Mouse (Mus musculus) stomach, postnatal 0 days (tissue): Measurements from ENCODE around the gene Gypa. TPM values are rescaled to one million over a fixed set of nuclear protein-coding genes. Genes with fewer than 3 reads are reported as not detected.

ENCODE experiments used
- ATAC-seq: fragments of 200-750 bp; cut with Nextera tagmentation; 2 replicates; pipeline ENCODE4 v1.8.0; 2017; ENCODE audit not compliant: low FRiP score, low TSS enrichment
- DNase-seq: peaks from one replicate; pipeline ENCODE4 v3.0.0-alpha.2; 2016; ENCODE audit warnings: low spot score
- H3K27ac ChIP-seq: fragments of 300-500 bp; sonication (generic); replicated peaks from 2 replicates; pipeline ENCODE4 v1.5.1; 2014; ENCODE audit warnings: mild to moderate bottlenecking, control low read depth
- H3K27me3 ChIP-seq: fragments of 300-500 bp; sonication (generic); 2 replicates; pipeline ENCODE4 v1.6.1; 2014; ENCODE audit warnings: low read length; ENCODE audit not compliant: control insufficient read depth, insufficient read depth
- H3K36me3 ChIP-seq: fragments of 300-500 bp; sonication (generic); 2 replicates; pipeline ENCODE4 v1.6.1; 2014; ENCODE audit warnings: low read length, mixed read lengths; ENCODE audit not compliant: control insufficient read depth, insufficient read depth
- H3K4me1 ChIP-seq: fragments of 300-500 bp; sonication (generic); replicated peaks from 2 replicates; pipeline ENCODE4 v1.6.1; 2014; ENCODE audit warnings: antibody characterized with exemption; ENCODE audit not compliant: control insufficient read depth, insufficient read depth
- H3K4me2 ChIP-seq: fragments of 300-500 bp; sonication (generic); replicated peaks from 2 replicates; pipeline ENCODE4 v1.6.1; 2014; ENCODE audit warnings: low read depth, mild to moderate bottlenecking, control low read depth, moderate library complexity
- H3K4me3 ChIP-seq: fragments of 300-500 bp; sonication (generic); 2 replicates; pipeline ENCODE4 v1.5.1; 2014; ENCODE audit warnings: low read depth, low read length, control low read depth
- H3K9ac ChIP-seq: fragments of 300-500 bp; sonication (generic); 2 replicates; pipeline ENCODE4 v1.6.1; 2014; ENCODE audit warnings: mild to moderate bottlenecking, low read length, control low read depth, mixed read lengths
- H3K9me3 ChIP-seq: fragments of 300-500 bp; sonication (generic); 2 replicates; pipeline ENCODE4 v1.6.1; 2016; ENCODE audit warnings: low read length; ENCODE audit not compliant: control insufficient read depth
- CTCF ChIP-seq: IDR thresholded peaks from 2 replicates; pipeline ENCODE4 v1.5.1; 2016; ENCODE audit warnings: antibody characterized with exemption, low read depth, mild to moderate bottlenecking, moderate library complexity
- EP300 ChIP-seq: optimal IDR thresholded peaks from 2 replicates; pipeline ENCODE3; 2016; ENCODE audit warnings: antibody characterized with exemption
- WGBS: fragments of 180-500 bp; shearing (Covaris S2); extraction: QIAGEN DNeasy Blood & Tissue Kit; methylation state at CpG from one replicate; pipeline ENCODE4 v1.1.7; 2014; 5-methylcytosine and 5-hydroxymethylcytosine counted together
- polyA plus RNA-seq: library from polyadenylated mRNA; unstranded; fragments of >200 nt; fragmentation: Nextera tagmentation; extraction: Ambion mirVana; gene quantifications from 2 replicates; pipeline ENCODE4 v1.2.1, GENCODE M21; 2015

Gypa gene
- 0.55 and 0.65 TPM in 2 replicates for polyA plus RNA-seq

DNA sequence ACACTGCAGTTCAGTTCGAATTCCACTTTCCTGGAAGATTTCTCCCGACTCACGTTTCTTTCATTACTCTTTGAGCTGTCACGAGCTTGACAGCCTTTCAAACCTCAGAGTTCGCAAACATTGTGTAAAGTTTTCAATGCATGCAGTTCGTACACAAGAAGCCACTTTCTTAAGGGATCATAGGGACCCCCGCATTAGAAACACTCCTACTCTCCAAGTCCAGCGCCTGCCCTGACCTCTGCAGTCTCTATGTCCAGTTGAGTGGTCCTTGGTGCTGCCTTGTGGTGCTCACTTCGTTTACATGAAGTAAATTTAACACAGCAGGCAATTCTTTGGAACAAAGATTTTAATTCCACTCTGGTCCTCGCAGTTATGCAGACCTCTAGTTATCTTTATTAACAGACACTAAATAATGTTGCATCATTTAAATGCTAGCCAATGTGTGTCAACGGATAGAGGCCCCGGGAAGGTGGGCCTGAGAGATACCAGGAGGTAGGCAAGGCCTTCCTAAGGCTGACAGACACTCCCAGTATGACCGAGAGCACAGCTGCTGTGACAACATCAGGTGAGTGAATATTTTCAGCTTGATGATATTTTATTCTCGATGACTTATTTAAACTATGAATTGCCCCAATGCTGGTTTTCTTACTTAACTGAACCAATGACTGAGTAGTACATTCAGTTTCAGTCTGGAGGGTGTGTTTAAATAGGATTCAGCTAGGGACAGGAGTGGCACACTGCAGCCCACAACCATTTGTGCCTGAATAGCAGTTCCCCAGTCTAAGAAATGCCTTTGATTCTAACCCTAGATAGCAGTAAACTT, at the start of gene Gypa:
Gypa (plus strand) TSS at position 259 of the 823 bp plus-strand sequence.
- no peaks in the 10 kb centered on the region; the same call in 1 of the 2 replicates for H3K4me1 ChIP-seq
- peak within 1 kb of the TSS; percentile 19 for H3K27ac ChIP-seq

DNA sequence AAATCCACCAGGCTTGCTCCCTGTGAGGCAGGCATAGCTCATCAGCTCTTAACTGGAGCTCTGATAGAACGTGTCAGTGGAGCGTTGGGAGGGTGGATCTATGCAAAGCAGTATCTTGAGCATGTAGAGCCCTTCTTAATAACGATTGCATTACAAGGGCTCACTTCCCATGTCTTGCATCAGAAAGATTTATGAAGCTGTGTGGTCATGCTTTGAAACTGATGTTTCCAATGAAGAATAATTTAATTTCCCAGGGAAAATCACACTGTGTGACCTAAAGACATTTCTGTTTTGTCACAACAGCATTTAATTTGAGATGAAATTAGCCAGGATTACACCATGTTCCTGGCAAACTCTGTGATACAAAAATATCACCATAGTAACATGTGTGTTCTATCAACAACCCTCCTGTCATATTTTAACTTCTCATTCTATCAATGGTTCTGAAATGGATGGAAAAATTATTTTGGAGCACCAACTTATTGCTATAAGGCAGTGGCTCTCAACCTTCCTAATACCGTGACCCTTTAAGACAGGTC, 49.0 kb upstream of the Gypa start:
- Histone ChIP-seq H3K9ac (no peak overlapping the region), H3K4me1 (no peaks in the 10 kb centered on the region), H3K4me3 (no peak overlapping the region), H3K27ac (no peak overlapping the region), H3K4me2 (no peak overlapping the region), H3K27me3 (no peaks in the 10 kb centered on the region), H3K36me3 (no peaks in the 10 kb centered on the region), H3K9me3 (no peaks in the 10 kb centered on the region)
- DNase-seq, result no peak
- no peak for ATAC-seq
- 65% methylated on average over 4 of the region's 4 CpGs for WGBS
- no peak for TF ChIP-seq CTCF
- TF ChIP-seq EP300, result no peak

More for the DNA sequence above, at the start of gene Gypa:
- no peaks in the 10 kb centered on the region for H3K36me3 ChIP-seq
- H3K4me3 ChIP-seq, result peak within 1 kb of the TSS; percentile 45
- no peaks in the 10 kb centered on the region for H3K9me3 ChIP-seq
- peak within 1 kb of the TSS; percentile 63 for H3K4me2 ChIP-seq
- TF ChIP-seq EP300 (no peak), CTCF (no peak)
- no peaks in the 10 kb centered on the region for H3K27me3 ChIP-seq
- no peak for DNase-seq
- ATAC-seq, result peak; percentile 68
- H3K9ac ChIP-seq, result peak within 1 kb of the TSS; percentile 32
- WGBS, result 24% methylated on average over 14 of the region's 14 CpGs

DNA sequence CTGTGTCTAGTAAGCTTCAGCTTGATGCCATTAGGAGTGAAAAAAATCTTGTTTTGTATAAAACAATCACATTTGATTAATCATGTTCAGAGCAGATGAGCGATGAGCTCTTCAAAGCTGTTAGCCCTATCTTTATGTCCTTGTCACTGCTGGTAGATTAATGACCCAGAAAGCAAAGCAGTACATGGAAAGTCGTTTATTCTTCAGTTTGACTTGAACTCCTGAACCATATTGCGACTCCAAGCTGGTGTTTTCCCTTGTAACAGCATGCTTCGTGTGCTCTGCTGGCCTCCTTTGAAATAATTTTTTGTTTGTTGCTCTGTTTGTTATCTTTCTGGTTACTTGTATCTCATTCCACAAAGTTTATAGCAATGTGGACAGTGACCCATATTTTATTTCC, 46.4 kb upstream of the Gypa start:
- 31% methylated on average over 4 of the region's 4 CpGs for WGBS
- DNase-seq (no peak), ATAC-seq (no peak)

DNA sequence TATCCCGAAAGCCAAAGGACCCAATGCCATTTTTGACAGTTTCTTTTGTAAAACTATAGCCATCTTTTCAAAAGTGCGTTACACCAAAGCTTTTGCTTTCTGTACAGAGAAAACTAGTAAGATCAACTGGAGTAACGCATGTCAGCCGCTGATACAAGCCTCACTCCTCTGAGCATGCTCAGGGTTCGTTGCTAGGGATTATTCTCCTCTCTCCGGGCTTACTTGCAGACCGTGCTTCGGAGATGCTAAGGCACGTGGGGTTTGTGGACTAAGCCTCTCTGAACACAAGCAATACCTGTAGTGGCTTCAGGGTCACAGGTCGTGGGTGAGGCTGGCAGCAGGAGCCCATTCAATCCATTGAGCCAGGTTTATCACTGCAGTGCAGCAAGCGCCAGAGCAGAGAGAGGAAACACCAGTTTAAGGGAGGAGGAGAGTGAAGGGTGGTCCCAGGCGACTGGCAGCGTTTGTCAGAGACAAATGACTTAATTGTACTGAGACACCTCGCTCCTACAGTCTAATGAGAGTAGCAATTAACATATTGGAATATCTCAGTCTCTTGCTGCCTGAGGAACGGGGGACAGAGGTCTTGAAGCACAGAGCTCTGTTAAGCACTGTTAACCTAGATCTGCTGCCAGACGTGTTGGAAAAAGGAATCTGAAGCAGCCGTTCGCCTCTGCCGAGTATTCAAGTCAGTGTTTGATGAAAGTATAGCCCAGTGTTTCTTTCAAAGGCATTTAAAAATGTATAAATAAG, 41.5 kb upstream of the Gypa start:
- no peaks in the 10 kb centered on the region for H3K9me3 ChIP-seq
- H3K36me3 ChIP-seq, result no peaks in the 10 kb centered on the region
- no peaks in the 10 kb centered on the region for H3K27me3 ChIP-seq
- H3K9ac ChIP-seq, result no peak overlapping the region
- no peak overlapping the region for H3K4me2 ChIP-seq
- no peak overlapping the region for H3K4me3 ChIP-seq
- no peak for TF ChIP-seq CTCF
- no peak for TF ChIP-seq EP300
- WGBS, result 50% methylated on average over 19 of the region's 19 CpGs
- ATAC-seq, result no peak
- no peak overlapping the region for H3K27ac ChIP-seq
- no peak for DNase-seq
- no peaks in the 10 kb centered on the region for H3K4me1 ChIP-seq

More for the DNA sequence above, 46.4 kb upstream of the Gypa start:
- Histone ChIP-seq H3K4me2 (no peak overlapping the region), H3K9me3 (no peaks in the 10 kb centered on the region), H3K27ac (no peak overlapping the region), H3K4me3 (no peak overlapping the region), H3K4me1 (no peaks in the 10 kb centered on the region), H3K9ac (no peak overlapping the region), H3K27me3 (no peaks in the 10 kb centered on the region), H3K36me3 (no peaks in the 10 kb centered on the region)
- no peak for TF ChIP-seq EP300
- TF ChIP-seq CTCF, result no peak

DNA sequence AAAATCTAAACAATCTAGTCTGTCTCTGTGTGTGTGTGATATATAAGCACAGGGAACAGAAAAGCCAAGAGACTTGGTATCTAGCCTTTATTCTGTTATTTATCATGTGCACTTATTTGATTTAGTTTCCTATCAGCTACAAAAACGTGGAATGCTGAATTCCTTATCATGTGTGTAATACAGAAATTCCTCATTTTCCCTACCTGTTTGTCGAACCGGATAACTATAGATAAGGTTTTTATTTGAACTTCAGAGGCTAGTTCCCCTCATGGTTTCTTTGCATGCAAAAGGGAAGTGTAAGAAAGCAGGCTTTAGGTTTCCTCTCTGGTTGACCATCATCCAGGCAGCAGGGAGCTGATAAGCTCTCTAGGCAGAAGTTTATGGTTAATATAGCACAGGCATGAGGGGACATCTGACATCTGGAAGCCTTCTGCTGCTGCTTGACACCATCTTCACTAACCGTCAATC, 30.1 kb upstream of the Gypa start:
- no peak for ATAC-seq
- no peaks in the 10 kb centered on the region for H3K4me1 ChIP-seq
- H3K4me3 ChIP-seq, result no peak overlapping the region
- no peaks in the 10 kb centered on the region for H3K36me3 ChIP-seq
- no peak for DNase-seq
- TF ChIP-seq CTCF, result no peak
- no peak for TF ChIP-seq EP300
- H3K9me3 ChIP-seq, result no peaks in the 10 kb centered on the region
- 36% methylated on average over 4 of the region's 4 CpGs for WGBS
- H3K27ac ChIP-seq, result no peak overlapping the region
- no peaks in the 10 kb centered on the region for H3K27me3 ChIP-seq
- H3K9ac ChIP-seq, result no peak overlapping the region
- H3K4me2 ChIP-seq, result no peak overlapping the region
